Mouse (Mus musculus): ENCODE measurements around the gene Stmn3. TPM values are rescaled to one million over a fixed set of nuclear protein-coding genes. Genes with fewer than 3 reads are reported as not detected.

The Stmn3 gene
- polyA plus RNA-seq, 1 experiment from 2014 or later: 56.5 TPM

- WGBS: 12% methylated on average over 7 of the region's 7 CpGs
- no peak overlapping the region for H3K27ac ChIP-seq (ENCODE audit: low read depth)
These were observed 5.8 kb upstream of the Stmn3 start for GRCm38 (mm10) chr2:181320103-181320499.

GRCm38 (mm10) chr2:181319248-181320102, 5.2 kb upstream of the Stmn3 start, which contains the start of gene Rtel1:
TSS of gene Rtel1 (plus strand) at chr2:181319739.
- no peaks in the 10 kb centered on the region for H3K9me3 ChIP-seq (ENCODE audit: control insufficient read depth, low read length)
- peaks cover 20% of the 10 kb centered on the region for H3K36me3 ChIP-seq (ENCODE audit: control insufficient read depth, insufficient read depth, low read length)
- H3K27ac ChIP-seq (ENCODE audit: low read depth): peak within 1 kb of the TSS; percentile 3; the same call in 1 of the 2 replicates
- H3K4me2 ChIP-seq (ENCODE audit: low read length): peak within 1 kb of the TSS; percentile 81
- H3K27me3 ChIP-seq (replicated peaks; ENCODE audit: control insufficient read depth, insufficient read depth, low read length): peaks cover 13% of the 10 kb centered on the region
- peak; percentile 93 for ATAC-seq (replicated peaks; ENCODE audit: low FRiP score, low TSS enrichment, low read depth)
- WGBS: 6% methylated on average over 40 of the region's 40 CpGs
- DNase-seq (ENCODE audit: low spot score): peak; percentile 92
- peak within 1 kb of the TSS; percentile 58 for H3K9ac ChIP-seq (ENCODE audit: low read length)
- H3K4me1 ChIP-seq (replicated peaks; ENCODE audit: control insufficient read depth, insufficient read depth, low read length): 0 out of 2 replicates have a peak, but pooled peaks cover 6% of the 10 kb centered on the region
- H3K4me3 ChIP-seq (ENCODE audit: low read depth, low read length): peak within 1 kb of the TSS; percentile 47

More at GRCm38 (mm10) chr2:181320103-181320499, 5.8 kb upstream of the Stmn3 start:
- Histone ChIP-seq H3K9ac (ENCODE audit: low read length) (peak overlapping the region; percentile 58), H3K27me3 (replicated peaks; ENCODE audit: control insufficient read depth, insufficient read depth, low read length) (peaks cover 7% of the 10 kb centered on the region; the same call in 1 of the 2 replicates), H3K4me2 (ENCODE audit: low read length) (peak overlapping the region; percentile 81), H3K4me1 (replicated peaks; ENCODE audit: control insufficient read depth, insufficient read depth, low read length) (0 out of 2 replicates have a peak, but pooled peaks cover 6% of the 10 kb centered on the region), H3K36me3 (ENCODE audit: control insufficient read depth, insufficient read depth, low read length) (peaks cover 26% of the 10 kb centered on the region), H3K4me3 (ENCODE audit: low read depth, low read length) (peak overlapping the region; percentile 47), H3K9me3 (ENCODE audit: control insufficient read depth, low read length) (no peaks in the 10 kb centered on the region)
- ATAC-seq (replicated peaks; ENCODE audit: low FRiP score, low TSS enrichment, low read depth) (no peak), DNase-seq (ENCODE audit: low spot score) (no peak)

DNA sequence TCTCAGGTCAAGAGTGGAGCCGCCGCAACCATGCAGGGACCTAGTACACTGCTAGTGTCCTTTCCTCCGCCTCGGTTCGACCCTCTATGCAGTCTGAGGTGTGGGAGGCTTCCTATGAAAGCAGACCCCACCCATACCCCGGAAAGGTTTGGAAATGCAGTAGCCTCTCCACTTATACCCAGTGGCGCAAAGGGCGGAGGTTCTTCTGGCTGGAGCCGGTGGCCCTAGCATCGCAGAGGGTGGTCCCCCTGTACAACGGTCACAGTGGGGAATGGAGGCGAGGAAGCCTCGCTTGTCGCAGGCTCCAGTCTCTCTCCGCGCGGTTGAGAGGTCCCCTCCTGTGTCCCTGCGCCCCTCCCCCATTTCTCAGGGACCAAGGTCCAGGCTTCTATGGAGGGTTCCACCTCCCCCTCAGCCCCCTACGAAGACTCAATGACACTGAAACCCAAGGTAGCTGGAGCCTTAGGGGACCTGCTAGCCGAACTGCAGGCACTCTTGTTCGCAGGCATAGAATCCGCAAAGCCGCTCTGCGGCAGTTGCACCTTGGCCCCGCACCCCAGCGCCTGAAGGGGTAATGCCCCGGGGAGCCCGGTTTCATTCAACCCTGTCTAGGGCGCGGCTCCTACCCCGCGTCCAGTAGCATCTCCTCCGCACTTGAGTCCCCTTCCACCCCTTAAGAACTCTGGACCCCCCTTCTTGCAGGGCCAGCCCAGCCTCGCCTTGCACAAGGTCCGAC, 788 bp downstream of the Stmn3 start:
- Histone ChIP-seq H3K36me3 (ENCODE audit: control insufficient read depth, insufficient read depth, low read length) (no peaks in the 10 kb centered on the region), H3K9ac (ENCODE audit: low read length) (no peak overlapping the region), H3K4me3 (ENCODE audit: low read depth, low read length) (peak overlapping the region; percentile 20), H3K4me2 (ENCODE audit: low read length) (peak overlapping the region; percentile 20), H3K27me3 (replicated peaks; ENCODE audit: control insufficient read depth, insufficient read depth, low read length) (peaks cover 43% of the 10 kb centered on the region), H3K9me3 (ENCODE audit: control insufficient read depth, low read length) (no peaks in the 10 kb centered on the region), H3K4me1 (replicated peaks; ENCODE audit: control insufficient read depth, insufficient read depth, low read length) (no peaks in the 10 kb centered on the region; the same call in 1 of the 2 replicates), H3K27ac (ENCODE audit: low read depth) (no peak overlapping the region)
- DNase-seq (ENCODE audit: low spot score) (no peak), ATAC-seq (replicated peaks; ENCODE audit: low FRiP score, low TSS enrichment, low read depth) (peak; percentile 43; the same call in 1 of the 2 replicates)
- 3% methylated on average over 35 of the region's 35 CpGs for WGBS

GRCm38 (mm10) chr2:181313006-181313343, 1.3 kb downstream of the Stmn3 start:
- Histone ChIP-seq H3K9ac (ENCODE audit: low read length) (no peak overlapping the region), H3K27ac (ENCODE audit: low read depth) (no peak overlapping the region), H3K36me3 (ENCODE audit: control insufficient read depth, insufficient read depth, low read length) (no peaks in the 10 kb centered on the region), H3K4me1 (replicated peaks; ENCODE audit: control insufficient read depth, insufficient read depth, low read length) (no peaks in the 10 kb centered on the region; the same call in 1 of the 2 replicates), H3K9me3 (ENCODE audit: control insufficient read depth, low read length) (no peaks in the 10 kb centered on the region), H3K4me2 (ENCODE audit: low read length) (no peak overlapping the region), H3K4me3 (ENCODE audit: low read depth, low read length) (0 out of 2 replicates have a peak overlapping the region, but pooled peaks have one; percentile 20), H3K27me3 (replicated peaks; ENCODE audit: control insufficient read depth, insufficient read depth, low read length) (peaks cover 47% of the 10 kb centered on the region)
- ATAC-seq (replicated peaks; ENCODE audit: low FRiP score, low TSS enrichment, low read depth): no peak
- no peak for DNase-seq (ENCODE audit: low spot score)
- WGBS: 11% methylated on average over 5 of the region's 5 CpGs

DNA sequence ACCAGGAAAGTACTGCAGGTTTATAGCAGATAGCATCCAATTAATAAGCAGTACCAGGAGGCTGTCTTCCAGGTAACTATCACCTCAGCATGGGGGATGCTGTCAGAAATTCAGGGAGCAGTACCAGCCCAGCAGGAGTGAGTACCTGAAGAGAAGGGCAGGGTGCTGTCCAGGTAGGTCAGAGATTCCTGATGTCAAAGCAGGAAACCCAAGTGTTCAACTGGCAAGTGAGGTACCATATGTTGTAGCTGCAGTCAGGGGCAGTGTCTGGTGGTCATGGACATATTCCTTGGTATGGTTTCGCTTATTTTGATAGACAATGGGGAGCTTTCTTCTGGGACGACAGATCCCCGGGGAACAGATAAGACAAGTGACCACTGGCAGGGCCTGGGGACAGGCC, 1.9 kb downstream of the Stmn3 start:
- DNase-seq (ENCODE audit: low spot score): no peak
- H3K4me3 ChIP-seq (ENCODE audit: low read depth, low read length): no peak overlapping the region
- no peaks in the 10 kb centered on the region for H3K9me3 ChIP-seq (ENCODE audit: control insufficient read depth, low read length)
- no peaks in the 10 kb centered on the region; the same call in 1 of the 2 replicates for H3K4me1 ChIP-seq (replicated peaks; ENCODE audit: control insufficient read depth, insufficient read depth, low read length)
- no peak overlapping the region for H3K4me2 ChIP-seq (ENCODE audit: low read length)
- ATAC-seq (replicated peaks; ENCODE audit: low FRiP score, low TSS enrichment, low read depth): no peak
- H3K9ac ChIP-seq (ENCODE audit: low read length): no peak overlapping the region
- WGBS: 67% methylated on average over 3 of the region's 3 CpGs
- H3K36me3 ChIP-seq (ENCODE audit: control insufficient read depth, insufficient read depth, low read length): no peaks in the 10 kb centered on the region
- H3K27ac ChIP-seq (ENCODE audit: low read depth): no peak overlapping the region
- H3K27me3 ChIP-seq (replicated peaks; ENCODE audit: control insufficient read depth, insufficient read depth, low read length): peaks cover 52% of the 10 kb centered on the region

DNA sequence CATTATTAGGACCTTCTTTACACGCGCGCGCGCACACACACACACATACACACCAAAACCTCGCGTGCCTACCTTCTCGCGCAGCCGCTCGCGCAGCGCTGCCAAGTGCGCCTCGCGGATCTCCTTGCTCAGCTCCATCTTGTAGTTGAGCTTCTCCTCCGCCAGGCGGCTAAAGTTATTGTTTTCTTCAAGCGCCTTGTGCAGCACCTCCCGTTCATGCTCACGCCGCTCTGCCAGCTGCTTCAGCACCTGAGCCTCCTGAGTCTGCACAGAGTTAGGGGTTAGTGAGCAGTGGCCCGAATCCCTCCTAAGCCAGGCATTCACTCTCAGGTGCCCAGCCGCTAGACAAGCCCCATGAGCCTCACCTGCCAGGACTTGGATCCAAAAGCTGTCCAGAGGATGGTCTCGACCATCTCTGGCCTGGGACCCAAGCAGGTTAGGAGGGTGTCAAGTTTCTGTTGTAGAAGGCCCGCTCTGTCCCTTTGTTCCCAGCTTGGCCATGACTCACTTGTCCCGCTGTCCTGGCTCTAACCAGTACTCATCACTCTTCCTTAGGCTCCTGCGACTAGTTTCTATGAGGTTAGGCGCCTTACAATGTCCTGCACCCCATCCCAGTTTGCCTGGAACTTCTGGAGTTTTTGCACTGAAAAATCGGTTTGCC, 7.0 kb downstream of the Stmn3 start:
- Histone ChIP-seq H3K4me3 (ENCODE audit: low read depth, low read length) (0 out of 2 replicates have a peak overlapping the region, but pooled peaks have one; percentile 5), H3K27ac (ENCODE audit: low read depth) (no peak overlapping the region), H3K4me1 (replicated peaks; ENCODE audit: control insufficient read depth, insufficient read depth, low read length) (no peaks in the 10 kb centered on the region), H3K9ac (ENCODE audit: low read length) (no peak overlapping the region), H3K9me3 (ENCODE audit: control insufficient read depth, low read length) (no peaks in the 10 kb centered on the region), H3K36me3 (ENCODE audit: control insufficient read depth, insufficient read depth, low read length) (no peaks in the 10 kb centered on the region), H3K4me2 (ENCODE audit: low read length) (no peak overlapping the region), H3K27me3 (replicated peaks; ENCODE audit: control insufficient read depth, insufficient read depth, low read length) (peaks cover 34% of the 10 kb centered on the region)
- 12% methylated on average over 30 of the region's 30 CpGs for WGBS
- ATAC-seq (replicated peaks; ENCODE audit: low FRiP score, low TSS enrichment, low read depth) (0 out of 2 replicates have a peak, but pooled peaks have one; percentile 53), DNase-seq (ENCODE audit: low spot score) (peak; percentile 66)

DNA sequence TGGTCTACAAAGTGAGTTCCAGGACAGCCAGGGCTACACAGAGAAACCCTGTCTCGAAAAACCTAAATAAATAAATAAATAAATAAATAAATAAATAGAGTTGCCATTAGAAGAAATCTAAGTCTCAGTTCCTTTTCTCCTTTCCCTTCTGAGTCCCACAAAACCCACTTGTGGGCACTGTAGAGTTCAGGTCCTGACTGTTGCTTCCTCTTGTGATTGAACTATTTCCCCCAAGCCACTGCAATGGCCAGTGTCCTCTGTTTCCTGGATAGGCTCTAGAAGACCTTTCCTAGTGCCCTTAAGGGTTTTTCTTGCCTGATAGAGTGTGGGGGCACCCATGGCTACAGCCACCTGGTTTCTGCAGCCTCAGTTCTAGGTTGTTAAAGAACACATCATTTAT, 9.4 kb downstream of the Stmn3 start:
- Histone ChIP-seq H3K27ac (ENCODE audit: low read depth) (no peak overlapping the region), H3K4me1 (replicated peaks; ENCODE audit: control insufficient read depth, insufficient read depth, low read length) (no peaks in the 10 kb centered on the region), H3K4me2 (ENCODE audit: low read length) (no peak overlapping the region), H3K4me3 (ENCODE audit: low read depth, low read length) (no peak overlapping the region), H3K27me3 (replicated peaks; ENCODE audit: control insufficient read depth, insufficient read depth, low read length) (peaks cover 23% of the 10 kb centered on the region), H3K9me3 (ENCODE audit: control insufficient read depth, low read length) (no peaks in the 10 kb centered on the region), H3K36me3 (ENCODE audit: control insufficient read depth, insufficient read depth, low read length) (peaks cover 18% of the 10 kb centered on the region), H3K9ac (ENCODE audit: low read length) (no peak overlapping the region)
- WGBS: 83% methylated on average over 1 of the region's 1 CpGs
- ATAC-seq (replicated peaks; ENCODE audit: low FRiP score, low TSS enrichment, low read depth) (no peak), DNase-seq (ENCODE audit: low spot score) (no peak)

DNA sequence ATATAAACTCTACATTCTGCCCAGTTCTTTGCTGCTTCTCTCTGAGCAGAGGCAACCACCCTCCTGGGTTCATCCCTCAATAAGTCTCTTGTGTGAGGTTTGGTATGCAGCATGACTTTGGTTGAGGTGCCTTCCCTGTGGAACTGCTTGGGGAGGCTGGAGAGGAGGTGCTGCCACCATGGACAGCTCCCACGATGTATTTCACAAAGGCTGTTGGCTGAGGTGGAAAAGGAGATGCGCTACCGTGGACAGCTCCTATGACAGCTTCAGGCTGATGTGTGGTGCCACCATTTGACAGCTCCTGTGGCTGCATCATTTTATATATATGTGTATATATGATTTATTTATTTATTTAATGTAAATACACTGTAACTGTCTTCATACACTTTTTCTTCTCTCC, 12.3 kb downstream of the Stmn3 start:
- ATAC-seq (replicated peaks; ENCODE audit: low FRiP score, low TSS enrichment, low read depth) (no peak), DNase-seq (ENCODE audit: low spot score) (peak; percentile 63)
- Histone ChIP-seq H3K27ac (ENCODE audit: low read depth) (no peak overlapping the region), H3K4me1 (replicated peaks; ENCODE audit: control insufficient read depth, insufficient read depth, low read length) (no peaks in the 10 kb centered on the region), H3K4me2 (ENCODE audit: low read length) (no peak overlapping the region), H3K9ac (ENCODE audit: low read length) (no peak overlapping the region), H3K9me3 (ENCODE audit: control insufficient read depth, low read length) (no peaks in the 10 kb centered on the region), H3K27me3 (replicated peaks; ENCODE audit: control insufficient read depth, insufficient read depth, low read length) (peaks cover 14% of the 10 kb centered on the region), H3K4me3 (ENCODE audit: low read depth, low read length) (no peak overlapping the region), H3K36me3 (ENCODE audit: control insufficient read depth, insufficient read depth, low read length) (peaks cover 19% of the 10 kb centered on the region)
- WGBS: 34% methylated on average over 3 of the region's 3 CpGs

All from intestine, embryonic 14.5 days (tissue).